Mouse (Mus musculus) MEL (cell line): ENCODE results near the gene Tmed3. TPM values are rescaled to one million over a fixed set of nuclear protein-coding genes. Genes with fewer than 3 reads are reported as not detected.
A peak's percentile ranks its signal among the peaks of the same experiment; 100 is the strongest.

ENCODE experiments used
- DNase-seq: peaks from one replicate; pipeline ENCODE4 v3.0.0; 2011; ENCODE audit warnings: low read depth, low spot score
- H3K27ac ChIP-seq: 2 replicates; pipeline ENCODE4 v1.5.1; 2012; ENCODE audit warnings: low read depth, mild to moderate bottlenecking, control low read depth, low read length, moderate library complexity; ENCODE audit not compliant: control insufficient read depth
- H3K27me3 ChIP-seq, 2 experiments: fragments of 150-350 bp in 1 of 2; sonication (generic) in 1 of 2; 2 replicates each; pipeline ENCODE4 v1.6.1; 2012; ENCODE audit warnings: low read length in 2 of 2, mild to moderate bottlenecking in 2 of 2, improper control_type of control experiment in 1 of 2, moderate library complexity in 1 of 2; ENCODE audit not compliant: insufficient read depth in 2 of 2, control insufficient read depth in 1 of 2
- H3K36me3 ChIP-seq, 2 experiments: 2 replicates each; pipeline ENCODE4 v1.6.1; 2012 to 2014; ENCODE audit warnings: low read length in 2 of 2, improper control_type of control experiment in 1 of 2, inconsistent platforms in 1 of 2, mild to moderate bottlenecking in 1 of 2; ENCODE audit not compliant: insufficient read depth in 2 of 2, control insufficient read depth in 1 of 2
- H3K4me1 ChIP-seq, 2 experiments: fragments of 150-350 bp in 1 of 2; sonication (generic) in 1 of 2; 2 replicates each; pipeline ENCODE4 v1.6.1; 2012; ENCODE audit warnings: low read length in 2 of 2, improper control_type of control experiment in 1 of 2, mild to moderate bottlenecking in 1 of 2; ENCODE audit not compliant: insufficient read depth in 2 of 2, control insufficient read depth in 1 of 2
- H3K4me3 ChIP-seq, 2 experiments: fragments of 150-350 bp in 1 of 2; sonication (generic) in 1 of 2; 2 replicates each; pipeline ENCODE4 v1.5.1; 2012; ENCODE audit warnings: low read depth in 2 of 2, low read length in 2 of 2, mild to moderate bottlenecking in 2 of 2, moderate library complexity in 2 of 2, control low read depth in 1 of 2, improper control_type of control experiment in 1 of 2; ENCODE audit not compliant: control insufficient read depth in 1 of 2, insufficient read depth in 1 of 2
- H3K79me2 ChIP-seq: 2 replicates; pipeline ENCODE4 v1.6.1; 2012; ENCODE audit warnings: mild to moderate bottlenecking, low read length, moderate library complexity; ENCODE audit not compliant: control insufficient read depth, poor library complexity, insufficient read depth
- H3K9ac ChIP-seq: 2 replicates; pipeline ENCODE4 v1.6.1; 2012; ENCODE audit warnings: low read depth, mild to moderate bottlenecking, control low read depth, low read length, moderate library complexity; ENCODE audit not compliant: control insufficient read depth, poor library complexity, severe bottlenecking
- H3K9me3 ChIP-seq: fragments of 150-350 bp; sonication (generic); replicated peaks from 2 replicates; pipeline ENCODE4 v1.6.1; 2012; ENCODE audit warnings: mild to moderate bottlenecking, low read length, improper control_type of control experiment, moderate library complexity; ENCODE audit not compliant: insufficient read depth
- BHLHE40 ChIP-seq: IDR thresholded peaks from 2 replicates; pipeline ENCODE4 v1.6.1; 2012; ENCODE audit warnings: low read depth, mild to moderate bottlenecking, inconsistent platforms, low read length, improper control_type of control experiment, borderline replicate concordance
- CHD1 ChIP-seq: IDR thresholded peaks from 2 replicates; pipeline ENCODE4 v1.6.1; 2012; ENCODE audit warnings: low read depth, mild to moderate bottlenecking, inconsistent platforms, low read length, improper control_type of control experiment
- CTCF ChIP-seq, 3 experiments: IDR thresholded peaks in 2 of 3; conservative IDR thresholded peaks in 1 of 3; 2 replicates each; pipeline ENCODE4 v1.5.1; 2011 to 2012; ENCODE audit warnings: low read length in 3 of 3, low read depth in 2 of 3, mild to moderate bottlenecking in 2 of 3, improper control_type of control experiment in 1 of 3, inconsistent platforms in 1 of 3, mixed read lengths in 1 of 3, moderate library complexity in 1 of 3; ENCODE audit not compliant: control insufficient read depth in 1 of 3, insufficient read depth in 1 of 3, poor library complexity in 1 of 3, severe bottlenecking in 1 of 3
- E2F4 ChIP-seq: IDR thresholded peaks from 2 replicates; pipeline ENCODE4 v1.6.1; 2011; ENCODE audit warnings: low read depth, low read length, improper control_type of control experiment, borderline replicate concordance
- ELF1 ChIP-seq: IDR thresholded peaks from 2 replicates; pipeline ENCODE4 v1.6.1; 2014; ENCODE audit warnings: low read depth, mild to moderate bottlenecking, inconsistent platforms, low read length, improper control_type of control experiment, moderate library complexity
- EP300 ChIP-seq, 2 experiments: IDR thresholded peaks; 2 replicates each; pipeline ENCODE4 v1.6.1; 2011; ENCODE audit warnings: improper control_type of control experiment in 2 of 2, low read length in 2 of 2, low read depth in 1 of 2, mild to moderate bottlenecking in 1 of 2
- ETS1 ChIP-seq: IDR thresholded peaks from 2 replicates; pipeline ENCODE4 v1.6.1; 2012; ENCODE audit warnings: low read depth, mild to moderate bottlenecking, inconsistent platforms, low read length, improper control_type of control experiment, moderate library complexity
- GABPA ChIP-seq: IDR thresholded peaks from 2 replicates; pipeline ENCODE4 v1.6.1; 2012; ENCODE audit warnings: low read depth, mild to moderate bottlenecking, inconsistent platforms, low read length, improper control_type of control experiment, moderate library complexity
- HCFC1 ChIP-seq: IDR thresholded peaks from 2 replicates; pipeline ENCODE4 v1.6.1; 2012; ENCODE audit warnings: low read depth, mild to moderate bottlenecking, inconsistent platforms, low read length, improper control_type of control experiment, moderate library complexity
- JUND ChIP-seq: IDR thresholded peaks from 2 replicates; pipeline ENCODE4 v1.6.1; 2011; ENCODE audit warnings: low read depth, mild to moderate bottlenecking, improper control_type of control experiment, low read length
- KAT2A ChIP-seq: conservative IDR thresholded peaks from 2 replicates; pipeline ENCODE4 v1.6.1; 2012; ENCODE audit warnings: low read depth, low read length, improper control_type of control experiment, inconsistent platforms
- MAFK ChIP-seq: IDR thresholded peaks from 2 replicates; pipeline ENCODE4 v1.6.1; 2011; ENCODE audit warnings: low read depth, mild to moderate bottlenecking, low read length, improper control_type of control experiment, borderline replicate concordance
- MAX ChIP-seq: IDR thresholded peaks from 2 replicates; pipeline ENCODE4 v1.6.1; 2011; ENCODE audit warnings: low read length, improper control_type of control experiment
- MEF2A ChIP-seq: IDR thresholded peaks from 2 replicates; pipeline ENCODE4 v1.6.1; 2014; ENCODE audit warnings: low read depth, mild to moderate bottlenecking, inconsistent platforms, low read length, improper control_type of control experiment; ENCODE audit not compliant: poor library complexity, insufficient replicate concordance, severe bottlenecking; ENCODE audit errors: extremely low read depth
- MXI1 ChIP-seq: IDR thresholded peaks from 2 replicates; pipeline ENCODE4 v1.6.1; 2011; ENCODE audit warnings: mild to moderate bottlenecking, low read depth, low read length, improper control_type of control experiment
- MYB ChIP-seq: IDR thresholded peaks from 2 replicates; pipeline ENCODE4 v1.6.1; 2011; ENCODE audit warnings: mild to moderate bottlenecking, low read depth, low read length, improper control_type of control experiment
- MYC ChIP-seq: IDR thresholded peaks from 2 replicates; pipeline ENCODE4 v1.6.1; 2011; ENCODE audit warnings: low read depth, mild to moderate bottlenecking, low read length, improper control_type of control experiment, moderate library complexity
- NELFE ChIP-seq: IDR thresholded peaks from 2 replicates; pipeline ENCODE4 v1.6.1; 2011; ENCODE audit warnings: low read depth, low read length, improper control_type of control experiment
- NRF1 ChIP-seq: IDR thresholded peaks from 2 replicates; pipeline ENCODE4 v1.6.1; 2014; ENCODE audit warnings: low read depth, mild to moderate bottlenecking, inconsistent platforms, low read length, improper control_type of control experiment, moderate library complexity; ENCODE audit not compliant: poor library complexity, insufficient read depth, severe bottlenecking
- POLR2A ChIP-seq, 2 experiments: IDR thresholded peaks; 2 replicates each; pipeline ENCODE4 v1.6.1; 2011 to 2012; ENCODE audit warnings: low read length in 2 of 2, mild to moderate bottlenecking in 2 of 2, control low read depth in 1 of 2, improper control_type of control experiment in 1 of 2, low read depth in 1 of 2, moderate library complexity in 1 of 2; ENCODE audit not compliant: control insufficient read depth in 1 of 2, insufficient read depth in 1 of 2, poor library complexity in 1 of 2
- POLR2AphosphoS2 ChIP-seq: IDR thresholded peaks from 2 replicates; pipeline ENCODE4 v1.6.1; 2011; ENCODE audit warnings: low read length, improper control_type of control experiment
- POLR2AphosphoS5 ChIP-seq: IDR thresholded peaks from 2 replicates; pipeline ENCODE4 v1.6.1; 2012; ENCODE audit warnings: low read depth, borderline replicate concordance, mild to moderate bottlenecking, inconsistent platforms, low read length, moderate library complexity, mixed read lengths
- RAD21 ChIP-seq: IDR thresholded peaks from 2 replicates; pipeline ENCODE4 v1.6.1; 2011; ENCODE audit warnings: mild to moderate bottlenecking, low read depth, low read length, improper control_type of control experiment
- RCOR1 ChIP-seq: IDR thresholded peaks from 2 replicates; pipeline ENCODE4 v1.6.1; 2012; ENCODE audit warnings: low read depth, mild to moderate bottlenecking, inconsistent platforms, low read length, improper control_type of control experiment
- SIN3A ChIP-seq: IDR thresholded peaks from 2 replicates; pipeline ENCODE4 v1.6.1; 2012; ENCODE audit warnings: low read length, improper control_type of control experiment, inconsistent platforms
- SMC3 ChIP-seq: IDR thresholded peaks from 2 replicates; pipeline ENCODE4 v1.6.1; 2011; ENCODE audit warnings: low read depth, low read length, improper control_type of control experiment
- TBP ChIP-seq: IDR thresholded peaks from 2 replicates; pipeline ENCODE4 v1.8.0; 2011; ENCODE audit warnings: low read depth, low read length, improper control_type of control experiment
- TCF12 ChIP-seq: IDR thresholded peaks from 2 replicates; pipeline ENCODE4 v1.6.1; 2014; ENCODE audit warnings: low read depth, mild to moderate bottlenecking, inconsistent platforms, low read length, improper control_type of control experiment, moderate library complexity
- USF1 ChIP-seq: IDR thresholded peaks from 2 replicates; pipeline ENCODE4 v1.6.1; 2014; ENCODE audit warnings: low read depth, mild to moderate bottlenecking, inconsistent platforms, low read length, improper control_type of control experiment, moderate library complexity
- USF2 ChIP-seq, 2 experiments: IDR thresholded peaks; 2 replicates each; pipeline ENCODE4 v1.6.1; 2011 to 2012; ENCODE audit warnings: improper control_type of control experiment in 2 of 2, low read length in 2 of 2, borderline replicate concordance in 1 of 2, inconsistent platforms in 1 of 2, low read depth in 1 of 2, mild to moderate bottlenecking in 1 of 2; ENCODE audit not compliant: insufficient read depth in 1 of 2
- ZC3H11A ChIP-seq: IDR thresholded peaks from 2 replicates; pipeline ENCODE4 v1.6.1; 2012; ENCODE audit warnings: low read depth, mild to moderate bottlenecking, inconsistent platforms, low read length, improper control_type of control experiment
- ZKSCAN1 ChIP-seq: IDR thresholded peaks from 2 replicates; pipeline ENCODE4 v1.6.1; 2012; ENCODE audit warnings: low read depth, mild to moderate bottlenecking, inconsistent platforms, low read length, improper control_type of control experiment, moderate library complexity
- ZMIZ1 ChIP-seq: IDR thresholded peaks from 2 replicates; pipeline ENCODE4 v1.6.1; 2012; ENCODE audit warnings: low read depth, mild to moderate bottlenecking, inconsistent platforms, low read length, improper control_type of control experiment, moderate library complexity
- ZNF384 ChIP-seq: IDR thresholded peaks from 2 replicates; pipeline ENCODE4 v1.6.1; 2012; ENCODE audit warnings: low read depth, mild to moderate bottlenecking, inconsistent platforms, low read length, improper control_type of control experiment
- polyA plus RNA-seq, 2 experiments: library from polyadenylated mRNA; stranded (reverse) in 1 of 2; unstranded in 1 of 2; fragments of >175 nt in 1 of 2; fragments of >200 nt in 1 of 2; gene quantifications; 2 replicates each; pipeline versions ENCODE4 v1.2.1 to v1.2.4; 2012; ENCODE audit warnings: low replicate concordance in 2 of 2, low read depth in 1 of 2; ENCODE audit not compliant: insufficient read length in 2 of 2, insufficient read depth in 1 of 2, missing spikeins in 1 of 2
- total RNA-seq: library from RNA; depleted of rRNA; stranded (reverse); fragments of 300-350 nt; gene quantifications from 2 replicates; pipeline ENCODE4 v1.2.3, GENCODE M21; 2012; rRNA removed

Tmed3 gene
- total RNA-seq = 84.6 and 102 TPM in 2 replicates
- polyA plus RNA-seq = 10 to 100 TPM in 1 of 2 experiments, not detected in 1; 76.7 TPM

DNA sequence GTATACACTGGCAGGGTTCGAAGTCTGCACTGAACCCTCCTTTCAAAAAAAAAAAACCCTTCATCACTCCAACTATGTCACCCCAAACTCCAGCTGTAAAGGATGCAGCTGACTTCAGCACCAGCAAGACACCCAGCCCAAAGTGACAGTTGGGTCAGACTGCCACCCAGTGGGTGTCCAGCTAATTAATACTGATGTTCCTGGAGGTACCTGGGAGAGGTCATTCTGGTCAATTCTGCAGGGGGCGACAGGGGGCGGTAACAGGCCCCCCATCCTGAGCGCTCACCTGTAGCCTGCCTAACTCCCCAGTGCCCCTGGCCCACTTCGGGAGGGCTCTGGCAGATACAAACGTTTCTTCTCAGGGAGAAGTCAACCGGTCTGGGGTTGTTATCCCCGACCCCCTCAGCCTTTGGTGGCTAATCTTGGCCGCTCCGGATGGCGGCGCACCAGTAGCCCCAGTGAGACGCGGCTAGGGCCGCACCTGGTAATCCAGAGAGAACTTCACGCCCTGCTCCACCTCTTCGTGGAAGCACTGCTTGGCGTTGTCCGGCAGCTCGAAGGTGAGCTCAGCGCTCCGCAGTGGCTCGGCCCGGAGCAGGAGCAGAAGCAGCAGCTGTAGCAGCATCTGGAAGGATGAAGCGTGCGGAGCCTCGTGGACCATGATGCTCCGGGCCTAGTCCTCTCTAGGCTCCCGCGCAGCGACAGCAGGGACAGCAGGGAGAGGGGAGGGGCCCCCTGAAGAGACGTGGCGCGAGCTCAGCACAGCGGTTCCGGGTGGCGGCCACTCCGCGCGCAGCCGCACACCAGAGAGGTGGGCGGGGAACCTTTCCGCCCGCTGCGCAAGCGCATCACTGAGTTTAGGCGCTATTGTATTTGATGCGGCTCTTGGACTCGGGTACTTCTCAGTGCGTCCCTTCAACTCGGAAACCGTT lies at the start of gene Tmed3:
Gene Tmed3 (minus strand): TSS at position 804 of the 932 bp plus-strand sequence.
- DNase-seq = peak; percentile 96
- H3K9me3 ChIP-seq = no peaks in the 10 kb centered on the region
- peaks cover 10% of the 10 kb centered on the region for H3K79me2 ChIP-seq
- peaks cover 3 to 8% of the 10 kb centered on the region in 2 experiments; a peak in 3 of 4 replicates for H3K4me1 ChIP-seq
- H3K27ac ChIP-seq = peak within 1 kb of the TSS; percentile 95
- H3K9ac ChIP-seq = peak within 1 kb of the TSS; percentile 97
- H3K36me3 ChIP-seq = peaks cover 0 to 10% of the 10 kb centered on the region in 2 experiments; a peak in 2 of 4 replicates
- H3K27me3 ChIP-seq = no peaks in the 10 kb centered on the region
- H3K4me3 ChIP-seq = peak within 1 kb of the TSS; percentile 67 to 75
- TF ChIP-seq ZC3H11A (no peak), ZNF384 (peak; percentile 46; the same call in 1 of the 2 replicates), JUND (no peak), EP300 (IDR thresholded peaks at IDR 0.05; ENCODE audit: low read depth in 1 of 2, low read length in 2 of 2) (no peak), POLR2A (IDR thresholded peaks at IDR 0.05; ENCODE audit: control insufficient read depth in 1 of 2, insufficient read depth in 1 of 2, low read depth in 1 of 2, low read length in 2 of 2, poor library complexity in 1 of 2) (peak; percentile 73 to 89), TBP (peak; percentile 68), GABPA (no peak), SMC3 (no peak), ETS1 (peak; percentile 79), RAD21 (no peak), CTCF (IDR thresholded peaks at IDR 0.05 in 2 of 3, conservative IDR thresholded peaks at IDR 0.05 in 1 of 3; ENCODE audit: control insufficient read depth in 1 of 3, insufficient read depth in 1 of 3, low read depth in 2 of 3, low read length in 3 of 3, poor library complexity in 1 of 3, severe bottlenecking in 1 of 3) (peak in 1 of 3 experiments; percentile 16; a peak in 2 of 6 replicates), USF2 (IDR thresholded peaks at IDR 0.05; ENCODE audit: borderline replicate concordance in 1 of 2, insufficient read depth in 1 of 2, low read depth in 1 of 2, low read length in 2 of 2) (no peak), MAX (peak; percentile 88), MYB (no peak), ELF1 (peak; percentile 95), MAFK (no peak), NRF1 (peak; percentile 98), CHD1 (no peak), USF1 (no peak), POLR2AphosphoS2 (peak; percentile 86; the same call in 1 of the 2 replicates), SIN3A (peak; percentile 18), RCOR1 (no peak), BHLHE40 (no peak), MYC (peak; percentile 55), MXI1 (peak; percentile 88), NELFE (peak; percentile 95), MEF2A (no peak), POLR2AphosphoS5 (no peak), HCFC1 (peak; percentile 80), ZKSCAN1 (no peak), KAT2A (peak; percentile 46; the same call in 1 of the 2 replicates), ZMIZ1 (peak; percentile 83; the same call in 1 of the 2 replicates), E2F4 (peak; percentile 79; the same call in 1 of the 2 replicates), TCF12 (peak; percentile 66)
